Mouse (Mus musculus): ENCODE results near the gene Gimap9. TPM values are rescaled to one million over a fixed set of nuclear protein-coding genes. Genes with fewer than 3 reads are reported as not detected.
"Not testable (repeated sequence)": the region's sequence is repeated elsewhere in the genome, so short reads cannot be mapped to it uniquely, and the experiment has no call there.

The Gimap9 gene
- polyA plus RNA-seq, 1 experiment from 2014 or later, result 1.7 TPM

GRCm38 (mm10) chr6:48683263-48683821, 7.4 kb downstream of the Gimap9 start:
- H3K9ac ChIP-seq; H3K27ac ChIP-seq; H3K4me1 ChIP-seq; H3K27me3 ChIP-seq (replicated peaks); H3K9me3 ChIP-seq; H3K36me3 ChIP-seq (replicated peaks); H3K4me2 ChIP-seq; ATAC-seq (replicated peaks); H3K4me3 ChIP-seq: not testable (repeated sequence)
- 94% methylated on average over 4 of the region's 4 CpGs for WGBS

DNA sequence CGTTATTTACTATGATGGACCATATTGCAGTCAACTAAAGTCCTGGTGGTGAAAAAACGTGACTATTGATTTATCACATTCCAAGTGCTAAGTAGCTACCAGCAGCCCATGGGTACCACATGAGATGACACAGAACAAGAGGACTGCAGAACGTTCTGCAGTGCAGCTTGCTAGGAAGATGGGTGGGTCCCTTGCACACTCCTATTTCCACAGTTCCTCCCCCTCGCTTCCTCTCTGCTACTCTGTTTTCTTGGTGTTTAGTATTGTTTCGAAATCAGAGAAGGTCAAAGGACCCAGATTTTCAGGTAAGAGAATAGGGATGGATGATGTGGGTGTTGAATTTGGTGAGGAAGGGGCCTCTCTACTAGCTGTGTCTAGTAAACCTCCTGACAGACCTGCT, 8.4 kb downstream of the Gimap9 start, which contains the start of gene Gimap4:
Gimap4 (plus strand) TSS at position 231 of the 400 bp plus-strand sequence.
- 74% methylated on average over 5 of the region's 5 CpGs for WGBS
- Histone ChIP-seq H3K9me3 (no peaks in the 10 kb centered on the region), H3K4me2 (no peak within 1 kb of the TSS), H3K27me3 (replicated peaks) (no peaks in the 10 kb centered on the region), H3K27ac (no peak within 1 kb of the TSS), H3K4me1 (no peaks in the 10 kb centered on the region), H3K36me3 (replicated peaks) (no peaks in the 10 kb centered on the region), H3K4me3 (no peak within 1 kb of the TSS), H3K9ac (no peak within 1 kb of the TSS)
- ATAC-seq (replicated peaks), result no peak

GRCm38 (mm10) chr6:48684806-48685205, 8.9 kb downstream of the Gimap9 start:
- H3K9me3 ChIP-seq, result no peaks in the 10 kb centered on the region
- no peak overlapping the region for H3K27ac ChIP-seq
- H3K4me3 ChIP-seq, result no peak overlapping the region
- H3K4me1 ChIP-seq, result no peaks in the 10 kb centered on the region
- WGBS, result 45% methylated on average over 4 of the region's 4 CpGs
- no peak overlapping the region for H3K9ac ChIP-seq
- no peak for ATAC-seq (replicated peaks)
- no peaks in the 10 kb centered on the region for H3K36me3 ChIP-seq (replicated peaks)
- H3K27me3 ChIP-seq (replicated peaks), result no peaks in the 10 kb centered on the region
- no peak overlapping the region for H3K4me2 ChIP-seq

- H3K36me3 ChIP-seq (replicated peaks), result no peaks in the 10 kb centered on the region
- no peaks in the 10 kb centered on the region for H3K4me1 ChIP-seq
- H3K4me2 ChIP-seq, result no peak overlapping the region
- no peak overlapping the region for H3K27ac ChIP-seq
- no peak for ATAC-seq (replicated peaks)
- H3K27me3 ChIP-seq (replicated peaks), result no peaks in the 10 kb centered on the region
- 83% methylated on average over 2 of the region's 2 CpGs for WGBS
- H3K4me3 ChIP-seq, result no peak overlapping the region
- H3K9ac ChIP-seq, result no peak overlapping the region
- no peaks in the 10 kb centered on the region for H3K9me3 ChIP-seq
Measured at GRCm38 (mm10) chr6:48685251-48685650, 9.3 kb downstream of the Gimap9 start.

GRCm38 (mm10) chr6:48685694-48686665, 10.1 kb downstream of the Gimap9 start:
- WGBS, result 88% methylated on average over 7 of the region's 7 CpGs
- Histone ChIP-seq H3K9ac (no peak overlapping the region), H3K36me3 (replicated peaks) (no peaks in the 10 kb centered on the region), H3K4me3 (no peak overlapping the region), H3K4me1 (no peaks in the 10 kb centered on the region), H3K27me3 (replicated peaks) (no peaks in the 10 kb centered on the region), H3K27ac (no peak overlapping the region), H3K4me2 (no peak overlapping the region), H3K9me3 (no peaks in the 10 kb centered on the region)
- ATAC-seq (replicated peaks), result no peak

GRCm38 (mm10) chr6:48687077-48687476, 11.1 kb downstream of the Gimap9 start:
- Histone ChIP-seq H3K9ac (no peak overlapping the region), H3K9me3 (no peaks in the 10 kb centered on the region), H3K36me3 (replicated peaks) (no peaks in the 10 kb centered on the region), H3K4me3 (no peak overlapping the region), H3K4me1 (no peaks in the 10 kb centered on the region), H3K4me2 (no peak overlapping the region), H3K27me3 (replicated peaks) (no peaks in the 10 kb centered on the region), H3K27ac (no peak overlapping the region)
- WGBS, result 69% methylated on average over 2 of the region's 2 CpGs
- ATAC-seq (replicated peaks), result no peak

DNA sequence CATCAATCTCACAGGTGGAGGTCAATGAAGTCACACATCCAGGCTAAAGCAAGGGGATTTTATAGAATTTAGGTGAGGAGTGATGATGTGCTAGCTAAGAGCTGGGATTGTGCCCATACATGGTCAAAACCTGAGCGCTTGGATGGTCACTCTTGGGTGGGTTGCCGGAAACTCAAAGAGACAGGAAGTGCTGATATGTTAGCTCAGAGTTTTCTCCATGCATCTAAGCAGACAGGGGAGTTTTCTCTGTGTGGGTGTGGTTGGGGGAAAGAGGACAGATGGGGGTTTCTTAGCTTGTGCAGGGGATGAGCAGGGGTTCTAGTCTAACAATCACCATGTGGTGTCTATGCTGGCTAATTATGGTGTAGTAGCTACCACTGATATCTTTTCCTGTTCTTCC, 13.4 kb downstream of the Gimap9 start:
- 88% methylated on average over 2 of the region's 2 CpGs for WGBS
- Histone ChIP-seq H3K9me3 (no peaks in the 10 kb centered on the region), H3K4me3 (no peak overlapping the region), H3K9ac (no peak overlapping the region), H3K36me3 (replicated peaks) (no peaks in the 10 kb centered on the region), H3K27ac (no peak overlapping the region), H3K4me2 (no peak overlapping the region), H3K27me3 (replicated peaks) (no peaks in the 10 kb centered on the region), H3K4me1 (no peaks in the 10 kb centered on the region)
- no peak for ATAC-seq (replicated peaks)

DNA sequence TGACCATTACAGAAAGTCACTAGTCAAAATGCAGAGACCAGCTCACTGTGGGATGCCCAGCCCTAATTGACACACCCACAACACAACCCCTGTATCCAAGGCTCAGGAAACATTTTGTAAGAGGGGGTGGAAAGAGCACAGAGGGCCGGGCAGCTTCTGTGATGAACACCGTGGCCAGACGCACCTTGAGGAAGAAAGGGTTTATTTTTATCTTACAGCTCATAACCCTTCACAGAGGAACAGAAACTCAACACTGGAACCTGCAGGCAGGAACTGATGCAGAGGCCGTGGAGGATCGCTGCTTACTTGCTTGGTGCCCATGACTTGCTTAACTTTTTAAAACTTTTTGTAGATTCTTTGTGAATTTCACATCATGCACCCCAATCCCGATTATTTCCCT, 17.0 kb downstream of the Gimap9 start:
- no peaks in the 10 kb centered on the region for H3K9me3 ChIP-seq
- H3K27ac ChIP-seq, result no peak overlapping the region
- no peak for ATAC-seq (replicated peaks)
- no peak overlapping the region for H3K4me3 ChIP-seq
- H3K4me2 ChIP-seq, result no peak overlapping the region
- no peaks in the 10 kb centered on the region for H3K36me3 ChIP-seq (replicated peaks)
- no peaks in the 10 kb centered on the region for H3K27me3 ChIP-seq (replicated peaks)
- no peak overlapping the region for H3K9ac ChIP-seq
- H3K4me1 ChIP-seq, result no peaks in the 10 kb centered on the region
- 94% methylated on average over 6 of the region's 6 CpGs for WGBS

DNA sequence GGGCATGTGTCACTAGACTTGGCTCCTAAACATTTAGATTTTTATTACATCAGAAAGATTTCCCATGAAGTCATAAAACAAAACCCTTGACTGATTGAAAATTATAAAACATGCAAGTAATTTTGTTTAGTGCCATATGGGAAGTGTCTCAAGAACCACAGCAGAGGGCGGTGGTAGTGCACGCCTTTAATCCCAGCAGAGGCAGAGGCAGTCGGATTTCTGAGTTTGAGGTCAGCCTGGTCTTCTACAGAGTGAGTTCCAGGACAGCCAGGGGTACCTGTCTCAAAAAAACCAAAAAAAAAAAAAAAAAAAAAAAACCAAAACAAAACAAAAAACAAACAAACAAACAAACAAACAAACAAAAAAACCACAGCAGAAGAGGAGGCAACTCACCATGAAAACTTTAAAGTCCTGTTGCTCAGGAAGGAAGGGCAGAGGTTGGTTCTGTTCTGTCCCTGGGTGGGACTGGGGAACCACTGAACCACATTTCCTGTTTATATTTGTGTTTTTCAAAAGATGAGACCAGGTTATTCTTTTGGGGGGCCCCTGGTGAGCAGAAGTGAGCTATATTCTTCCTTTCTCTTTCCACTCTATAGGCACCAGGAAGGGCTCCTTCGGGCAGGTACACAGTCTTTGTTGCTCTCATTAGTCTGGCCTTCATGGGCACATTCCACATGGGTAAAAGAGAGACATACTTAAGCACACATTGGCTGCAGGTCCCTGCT, 21.1 kb downstream of the Gimap9 start:
- no peak overlapping the region for H3K4me2 ChIP-seq
- H3K36me3 ChIP-seq (replicated peaks), result no peaks in the 10 kb centered on the region
- no peak overlapping the region for H3K27ac ChIP-seq
- H3K9me3 ChIP-seq, result no peaks in the 10 kb centered on the region
- no peak overlapping the region for H3K9ac ChIP-seq
- ATAC-seq (replicated peaks), result no peak
- H3K4me1 ChIP-seq, result no peaks in the 10 kb centered on the region
- H3K4me3 ChIP-seq, result no peak overlapping the region
- WGBS, result 87% methylated on average over 4 of the region's 4 CpGs
- no peaks in the 10 kb centered on the region for H3K27me3 ChIP-seq (replicated peaks)

GRCm38 (mm10) chr6:48697555-48697930, 21.6 kb downstream of the Gimap9 start:
- Histone ChIP-seq H3K27ac (no peak overlapping the region), H3K4me2 (no peak overlapping the region), H3K4me1 (no peaks in the 10 kb centered on the region), H3K9me3 (no peaks in the 10 kb centered on the region), H3K27me3 (replicated peaks) (no peaks in the 10 kb centered on the region), H3K4me3 (no peak overlapping the region), H3K36me3 (replicated peaks) (no peaks in the 10 kb centered on the region), H3K9ac (no peak overlapping the region)
- WGBS, result 46% methylated on average over 1 of the region's 1 CpGs
- no peak for ATAC-seq (replicated peaks)

GRCm38 (mm10) chr6:48698066-48698856, 22.3 kb downstream of the Gimap9 start:
- 73% methylated on average over 7 of the region's 7 CpGs for WGBS
- H3K4me3 ChIP-seq, result no peak overlapping the region
- H3K27ac ChIP-seq, result no peak overlapping the region
- H3K36me3 ChIP-seq (replicated peaks), result no peaks in the 10 kb centered on the region
- H3K4me2 ChIP-seq, result no peak overlapping the region
- no peak overlapping the region for H3K9ac ChIP-seq
- H3K27me3 ChIP-seq (replicated peaks), result no peaks in the 10 kb centered on the region
- no peaks in the 10 kb centered on the region for H3K9me3 ChIP-seq
- ATAC-seq (replicated peaks), result no peak
- H3K4me1 ChIP-seq, result no peaks in the 10 kb centered on the region

DNA sequence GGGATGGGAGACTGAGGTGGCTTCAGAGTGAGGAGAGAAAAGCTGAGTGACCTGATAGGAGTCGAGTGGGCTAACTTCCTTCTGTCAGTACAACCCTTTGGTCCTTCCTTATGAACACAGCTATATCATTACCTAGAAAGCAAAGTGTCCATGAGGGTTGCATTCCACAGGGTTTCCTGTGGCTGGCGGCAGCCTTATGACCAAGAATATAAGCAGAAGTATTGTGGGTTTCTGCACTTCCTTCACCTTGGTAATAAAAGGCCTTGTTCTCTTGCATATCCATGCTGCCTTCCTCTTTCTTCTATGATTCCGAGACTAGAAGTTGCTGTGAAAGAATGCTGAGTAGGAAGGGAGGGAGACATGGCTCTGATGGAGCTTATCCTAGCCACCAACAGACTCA, 23.0 kb downstream of the Gimap9 start:
- no peaks in the 10 kb centered on the region for H3K9me3 ChIP-seq
- no peak for ATAC-seq (replicated peaks)
- no peak overlapping the region for H3K9ac ChIP-seq
- H3K4me1 ChIP-seq, result no peaks in the 10 kb centered on the region
- no peak overlapping the region for H3K27ac ChIP-seq
- H3K36me3 ChIP-seq (replicated peaks), result no peaks in the 10 kb centered on the region
- no peak overlapping the region for H3K4me2 ChIP-seq
- no peaks in the 10 kb centered on the region for H3K27me3 ChIP-seq (replicated peaks)
- WGBS, result 83% methylated on average over 3 of the region's 3 CpGs
- no peak overlapping the region for H3K4me3 ChIP-seq

Measured in midbrain, embryonic 15.5 days (tissue).